Mouse (Mus musculus) heart, embryonic 10.5 days (tissue): ENCODE results near the gene Pparg. TPM values are rescaled to one million over a fixed set of nuclear protein-coding genes. Genes with fewer than 3 reads are reported as not detected.

Experiments
- DNase-seq: peaks from one replicate; pipeline ENCODE4 v3.0.0-alpha.2; 2017; ENCODE audit warnings: low spot score
- H3K27ac ChIP-seq: fragments of 300-500 bp; sonication (generic); 2 replicates; pipeline ENCODE4 v1.5.1; 2016; ENCODE audit warnings: mild to moderate bottlenecking
- H3K27me3 ChIP-seq: fragments of 300-500 bp; sonication (generic); 2 replicates; pipeline ENCODE4 v1.6.1; 2016; ENCODE audit warnings: mild to moderate bottlenecking; ENCODE audit not compliant: poor library complexity, insufficient read depth, severe bottlenecking
- H3K36me3 ChIP-seq: fragments of 300-500 bp; sonication (generic); 2 replicates; pipeline ENCODE4 v1.6.1; 2016; ENCODE audit warnings: mild to moderate bottlenecking, moderate library complexity
- H3K4me1 ChIP-seq: fragments of 300-500 bp; sonication (generic); 2 replicates; pipeline ENCODE4 v1.6.1; 2016; ENCODE audit warnings: mild to moderate bottlenecking
- H3K4me3 ChIP-seq: fragments of 300-500 bp; sonication (generic); 2 replicates; pipeline ENCODE4 v1.5.1; 2016; ENCODE audit warnings: mild to moderate bottlenecking, moderate library complexity
- H3K9me3 ChIP-seq: fragments of 300-500 bp; sonication (generic); 2 replicates; pipeline ENCODE4 v1.6.1; 2016; ENCODE audit warnings: mild to moderate bottlenecking, moderate library complexity
- WGBS: fragments of 180-500 bp; shearing (Covaris S2); methylation state at CpG from one replicate; pipeline ENCODE4 v1.1.7; 2016; 5-methylcytosine and 5-hydroxymethylcytosine counted together
- polyA plus RNA-seq: library from polyadenylated mRNA; unstranded; fragments of >200 nt; fragmentation: Nextera tagmentation; extraction: Ambion mirVana; gene quantifications from 2 replicates; pipeline ENCODE4 v1.2.1, GENCODE M21; 2016

The Pparg gene
- 0.88 and 1.3 TPM in 2 replicates for polyA plus RNA-seq

DNA sequence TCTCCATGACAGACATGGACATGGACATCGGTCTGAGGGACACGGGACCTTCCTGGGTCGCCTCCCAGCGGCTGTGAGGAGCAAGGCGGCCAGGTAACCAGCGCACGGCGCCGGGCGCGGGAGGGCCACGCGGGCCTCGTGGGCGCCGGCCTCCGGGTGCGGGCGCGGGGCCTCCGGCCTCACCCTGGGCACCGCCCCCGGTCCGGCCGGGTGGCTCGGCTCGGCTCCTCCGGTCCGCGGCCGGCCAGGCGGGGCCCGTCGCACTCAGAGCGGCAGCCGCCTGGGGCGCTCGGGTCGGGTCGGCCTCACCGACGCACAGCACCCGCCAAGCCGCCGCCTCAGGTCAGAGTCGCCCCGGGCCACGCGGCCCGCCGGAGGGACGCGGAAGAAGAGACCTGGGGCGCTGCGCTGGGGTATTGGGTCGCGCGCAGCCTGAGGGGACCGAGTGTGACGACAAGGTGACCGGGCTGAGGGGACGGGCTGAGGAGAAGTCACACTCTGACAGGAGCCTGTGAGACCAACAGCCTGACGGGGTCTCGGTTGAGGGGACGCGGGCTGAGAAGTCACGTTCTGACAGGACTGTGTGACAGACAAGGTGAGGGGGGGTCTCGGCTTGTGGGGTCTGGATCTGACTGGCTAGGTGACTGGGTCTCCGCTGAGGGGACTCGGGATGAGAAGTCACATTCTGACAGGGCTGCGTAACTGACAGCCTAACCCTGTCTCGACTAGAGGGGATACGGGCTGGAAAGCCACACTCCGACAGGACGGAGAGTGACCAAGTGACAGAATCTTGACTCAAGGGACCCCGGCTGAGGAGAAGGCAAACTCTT, at the start of gene Pparg:
Gene Pparg, plus strand, starts transcription at position 176 of the 830 bp plus-strand sequence.
- Histone ChIP-seq H3K27me3 (peaks cover 24% of the 10 kb centered on the region), H3K36me3 (no peaks in the 10 kb centered on the region), H3K4me1 (peaks cover 15% of the 10 kb centered on the region), H3K9me3 (no peaks in the 10 kb centered on the region), H3K27ac (peak within 1 kb of the TSS; percentile 78), H3K4me3 (peak within 1 kb of the TSS; percentile 78)
- peak; percentile 78 for DNase-seq
- under 1% methylated on average over 76 of the region's 76 CpGs for WGBS

GRCm38 (mm10) chr6:115312780-115313179, 48.0 kb upstream of the Pparg start:
- no peak for DNase-seq
- Histone ChIP-seq H3K36me3 (no peaks in the 10 kb centered on the region), H3K9me3 (no peaks in the 10 kb centered on the region), H3K27me3 (no peaks in the 10 kb centered on the region), H3K4me3 (no peak overlapping the region), H3K4me1 (no peaks in the 10 kb centered on the region), H3K27ac (no peak overlapping the region)
- 78% methylated on average over 12 of the region's 12 CpGs for WGBS

DNA sequence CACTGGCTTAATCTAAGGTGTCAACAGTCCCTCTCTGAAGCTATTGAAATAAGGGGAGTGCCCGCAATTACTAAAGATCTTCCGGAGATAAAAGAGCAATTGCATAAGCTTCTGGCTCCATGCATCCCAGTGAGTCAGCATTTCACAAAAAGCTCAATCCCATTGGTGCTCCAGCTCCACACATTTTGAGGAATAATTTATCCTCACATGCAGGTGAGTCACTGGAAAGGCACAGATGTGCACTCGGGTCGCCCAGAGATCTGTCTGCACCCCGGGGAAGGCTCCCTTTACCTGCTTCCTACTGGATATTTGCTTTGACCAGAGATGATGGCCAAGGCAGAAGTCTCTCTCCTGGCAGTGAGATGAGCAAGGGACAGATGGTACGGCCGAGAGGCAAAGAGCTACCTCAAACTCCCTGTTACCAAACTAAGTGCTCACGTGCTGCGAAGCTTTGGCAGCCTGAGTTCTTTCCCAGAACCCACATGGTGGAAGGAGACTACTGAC, 47.5 kb upstream of the Pparg start:
- no peaks in the 10 kb centered on the region for H3K27me3 ChIP-seq
- WGBS: 72% methylated on average over 9 of the region's 9 CpGs
- DNase-seq: no peak
- H3K9me3 ChIP-seq: no peaks in the 10 kb centered on the region
- H3K4me3 ChIP-seq: no peak overlapping the region
- H3K27ac ChIP-seq: no peak overlapping the region
- H3K36me3 ChIP-seq: no peaks in the 10 kb centered on the region
- H3K4me1 ChIP-seq: peaks cover 2% of the 10 kb centered on the region; the same call in 1 of the 2 replicates

DNA sequence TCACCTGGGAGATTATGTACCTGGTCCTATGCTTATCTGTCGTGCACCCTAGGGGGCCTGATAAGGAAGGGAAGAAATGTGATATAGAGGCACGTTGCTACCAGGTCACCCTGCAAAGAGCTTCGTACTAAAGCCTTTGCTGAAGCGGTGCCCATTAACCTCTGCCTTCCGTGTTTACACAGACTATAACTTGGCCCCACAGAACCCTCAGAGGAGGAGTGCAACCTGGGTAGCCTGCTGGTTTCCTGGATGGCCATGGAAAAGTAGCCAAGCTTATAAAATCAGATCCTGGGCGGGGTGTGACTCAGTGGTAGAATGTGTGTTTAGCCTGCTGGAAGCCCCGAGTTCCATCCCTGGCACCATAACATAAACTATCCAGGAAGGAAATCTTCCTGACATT, 46.8 kb upstream of the Pparg start:
- DNase-seq: no peak
- H3K27me3 ChIP-seq: no peaks in the 10 kb centered on the region
- 61% methylated on average over 7 of the region's 7 CpGs for WGBS
- H3K4me3 ChIP-seq: no peak overlapping the region
- no peak overlapping the region for H3K27ac ChIP-seq
- peaks cover 5% of the 10 kb centered on the region; the same call in 1 of the 2 replicates for H3K4me1 ChIP-seq
- H3K36me3 ChIP-seq: no peaks in the 10 kb centered on the region
- H3K9me3 ChIP-seq: no peaks in the 10 kb centered on the region

DNA sequence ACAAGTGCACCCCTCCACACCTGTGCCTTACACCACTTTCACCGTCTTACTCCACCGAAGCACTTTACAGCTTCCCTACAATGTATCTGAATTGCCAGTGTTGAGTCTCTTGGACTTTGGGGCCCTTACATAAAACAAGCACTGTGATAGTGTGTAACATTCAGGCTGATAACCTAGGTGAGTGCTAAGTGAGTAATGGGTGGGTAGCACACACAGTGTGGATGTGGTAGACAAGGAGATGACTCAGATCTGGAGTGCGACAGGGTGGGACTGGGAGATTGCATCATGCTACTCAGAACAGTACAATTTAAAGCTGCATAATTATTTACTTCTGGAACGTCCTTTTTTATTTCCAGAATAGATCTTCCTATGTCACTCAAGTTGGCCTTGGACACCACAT, 45.0 kb upstream of the Pparg start:
- WGBS: 85% methylated on average over 4 of the region's 4 CpGs
- H3K9me3 ChIP-seq: no peaks in the 10 kb centered on the region

DNA sequence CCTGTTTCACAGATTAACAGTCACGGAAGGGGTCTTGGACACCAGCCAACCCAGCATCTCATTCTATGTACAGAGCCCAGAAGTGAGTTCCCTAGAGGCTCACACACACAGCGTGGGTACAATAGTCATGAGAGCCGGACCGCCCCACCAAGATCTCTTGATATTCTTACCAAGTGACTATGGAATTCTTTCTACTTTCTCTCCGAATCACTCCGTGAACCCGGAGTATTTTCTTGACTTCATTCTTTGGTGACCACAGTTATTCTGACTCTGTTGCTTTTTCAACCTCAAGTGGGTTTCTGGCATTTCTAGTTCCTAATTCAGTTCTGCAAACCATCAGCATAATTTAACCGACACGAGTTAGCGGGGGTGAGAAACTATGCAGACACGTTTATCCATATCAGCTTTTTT, 43.9 kb upstream of the Pparg start:
- no peak overlapping the region for H3K27ac ChIP-seq
- 73% methylated on average over 11 of the region's 11 CpGs for WGBS

More for the DNA sequence above, 45.0 kb upstream of the Pparg start:
- Histone ChIP-seq H3K27ac (no peak overlapping the region), H3K4me3 (no peak overlapping the region), H3K36me3 (no peaks in the 10 kb centered on the region), H3K27me3 (no peaks in the 10 kb centered on the region), H3K4me1 (peaks cover 5% of the 10 kb centered on the region; the same call in 1 of the 2 replicates)
- DNase-seq: no peak

GRCm38 (mm10) chr6:115318811-115319210, 41.9 kb upstream of the Pparg start:
- no peaks in the 10 kb centered on the region for H3K27me3 ChIP-seq
- H3K36me3 ChIP-seq: no peaks in the 10 kb centered on the region
- no peak overlapping the region for H3K4me3 ChIP-seq
- peaks cover 5% of the 10 kb centered on the region; the same call in 1 of the 2 replicates for H3K4me1 ChIP-seq
- WGBS: 77% methylated on average over 6 of the region's 6 CpGs
- no peak for DNase-seq
- H3K27ac ChIP-seq: no peak overlapping the region
- H3K9me3 ChIP-seq: no peaks in the 10 kb centered on the region

More for the DNA sequence above, 43.9 kb upstream of the Pparg start:
- Histone ChIP-seq H3K27me3 (no peaks in the 10 kb centered on the region), H3K36me3 (no peaks in the 10 kb centered on the region), H3K4me1 (peaks cover 5% of the 10 kb centered on the region; the same call in 1 of the 2 replicates), H3K4me3 (no peak overlapping the region), H3K9me3 (no peaks in the 10 kb centered on the region)
- no peak for DNase-seq

DNA sequence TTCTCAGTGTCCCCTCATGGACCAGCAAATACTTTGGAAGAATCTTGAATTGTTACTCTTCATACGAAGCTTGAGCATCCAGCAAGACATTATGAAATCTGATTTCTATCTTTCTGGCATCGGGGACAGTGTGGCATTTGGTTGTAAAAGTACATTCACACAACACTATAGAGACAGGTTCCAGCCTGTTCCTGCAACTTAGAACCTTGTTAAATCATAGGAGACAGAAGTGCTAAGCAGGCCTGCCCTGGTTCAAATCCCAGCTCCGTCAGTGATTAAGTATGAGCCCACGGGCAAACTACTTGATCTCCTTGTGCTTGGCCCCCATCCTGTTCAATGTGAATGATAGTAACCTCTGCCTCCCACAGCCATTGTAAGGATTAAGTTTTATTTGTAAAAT, 41.1 kb upstream of the Pparg start:
- DNase-seq: no peak
- Histone ChIP-seq H3K27me3 (no peaks in the 10 kb centered on the region), H3K36me3 (no peaks in the 10 kb centered on the region), H3K9me3 (no peaks in the 10 kb centered on the region), H3K4me1 (peaks cover 5% of the 10 kb centered on the region; the same call in 1 of the 2 replicates), H3K27ac (no peak overlapping the region), H3K4me3 (no peak overlapping the region)
- 89% methylated on average over 4 of the region's 4 CpGs for WGBS

DNA sequence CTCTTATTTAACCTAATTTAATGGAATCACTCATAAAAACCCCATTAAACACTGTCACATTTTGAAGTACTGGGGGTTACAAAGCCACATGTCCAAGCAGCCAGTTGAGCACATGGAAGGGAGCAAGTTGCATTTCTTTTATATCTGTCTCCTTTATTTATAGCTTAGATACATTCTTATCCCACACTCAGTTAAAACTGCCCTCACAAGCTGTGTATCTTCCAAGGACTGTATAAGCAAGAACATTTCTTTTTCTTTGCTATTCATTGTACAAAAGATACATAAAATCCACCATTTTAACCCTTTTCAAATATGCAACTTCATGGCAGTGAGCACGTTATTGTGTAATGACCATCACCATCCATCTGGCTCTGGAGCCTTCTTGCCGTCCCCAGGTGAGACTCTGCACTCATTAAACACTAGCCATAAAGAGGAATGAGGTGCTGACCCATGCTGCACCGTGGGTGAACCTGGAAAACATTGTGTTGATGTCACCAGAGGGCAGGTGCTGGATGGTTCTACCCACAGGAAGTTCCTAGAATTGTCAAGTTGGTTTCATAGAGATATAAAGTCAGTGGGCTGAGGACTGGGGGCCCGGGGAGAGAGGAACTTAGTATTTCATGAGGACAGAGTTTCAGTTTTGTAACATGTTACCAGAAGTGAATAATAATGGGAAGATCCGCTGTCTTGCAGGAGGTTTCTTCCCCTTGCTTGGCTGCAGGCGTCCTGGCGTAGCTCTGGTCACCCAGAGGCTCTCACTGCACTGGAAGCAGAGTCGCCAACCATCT, 39.6 kb upstream of the Pparg start:
- no peak overlapping the region for H3K4me3 ChIP-seq
- H3K4me1 ChIP-seq: peaks cover 5% of the 10 kb centered on the region; the same call in 1 of the 2 replicates
- no peaks in the 10 kb centered on the region for H3K9me3 ChIP-seq
- no peaks in the 10 kb centered on the region for H3K36me3 ChIP-seq
- DNase-seq: no peak
- no peak overlapping the region for H3K27ac ChIP-seq
- 81% methylated on average over 8 of the region's 8 CpGs for WGBS
- no peaks in the 10 kb centered on the region; the same call in 1 of the 2 replicates for H3K27me3 ChIP-seq

DNA sequence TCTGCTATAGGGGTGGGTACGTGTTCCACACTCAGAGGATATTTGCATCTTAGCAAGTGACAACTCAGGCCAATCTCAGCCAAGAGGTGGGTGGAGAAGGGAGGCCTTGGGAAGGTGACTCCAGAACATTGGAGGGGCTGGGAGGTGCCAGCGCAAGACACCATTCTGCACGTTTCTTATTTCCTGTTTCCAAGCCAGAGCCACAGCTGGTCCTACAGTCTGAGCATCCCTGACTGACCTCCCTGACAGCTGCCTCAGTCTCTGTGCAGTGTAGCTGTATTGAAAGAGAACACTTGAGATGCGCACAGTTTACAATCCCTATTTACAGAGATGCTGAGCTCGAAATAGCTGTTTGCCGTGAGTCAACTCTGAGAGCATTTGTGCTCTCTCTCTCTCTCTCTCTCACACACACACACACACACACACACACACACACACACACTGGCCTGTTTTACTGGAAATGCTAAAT, 38.8 kb upstream of the Pparg start:
- Histone ChIP-seq H3K4me3 (no peak overlapping the region), H3K36me3 (no peaks in the 10 kb centered on the region), H3K9me3 (no peaks in the 10 kb centered on the region), H3K27me3 (no peaks in the 10 kb centered on the region; the same call in 1 of the 2 replicates), H3K27ac (no peak overlapping the region), H3K4me1 (peaks cover 5% of the 10 kb centered on the region; the same call in 1 of the 2 replicates)
- WGBS: 77% methylated on average over 6 of the region's 6 CpGs
- DNase-seq: no peak

DNA sequence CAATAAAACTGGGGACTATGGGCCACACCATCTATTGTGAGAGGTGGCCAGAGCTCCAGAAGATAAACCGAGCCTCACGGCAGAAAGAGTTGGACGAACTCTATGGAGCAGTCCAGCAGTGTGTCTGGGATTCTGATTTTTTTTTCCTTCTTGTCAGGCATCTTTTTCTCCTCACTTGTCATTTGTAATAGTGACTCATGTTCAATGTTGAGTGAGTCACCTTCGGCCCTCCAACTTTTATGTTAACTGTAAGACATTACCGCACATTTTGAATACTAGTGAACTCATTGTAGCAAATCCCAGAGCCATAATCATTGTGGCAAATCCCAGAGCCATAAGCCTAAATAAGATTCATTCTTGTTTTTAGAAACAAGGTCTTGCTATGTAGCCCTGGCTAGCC, 37.8 kb upstream of the Pparg start:
- no peaks in the 10 kb centered on the region; the same call in 1 of the 2 replicates for H3K27me3 ChIP-seq
- peaks cover 5% of the 10 kb centered on the region; the same call in 1 of the 2 replicates for H3K4me1 ChIP-seq
- no peak overlapping the region for H3K4me3 ChIP-seq
- no peak for DNase-seq
- H3K27ac ChIP-seq: no peak overlapping the region
- WGBS: 85% methylated on average over 5 of the region's 5 CpGs
- H3K9me3 ChIP-seq: no peaks in the 10 kb centered on the region
- H3K36me3 ChIP-seq: no peaks in the 10 kb centered on the region

- no peak for DNase-seq
- no peaks in the 10 kb centered on the region for H3K36me3 ChIP-seq
Observed at GRCm38 (mm10) chr6:115330964-115331363, 29.8 kb upstream of the Pparg start.

More at GRCm38 (mm10) chr6:115330964-115331363, 29.8 kb upstream of the Pparg start:
- H3K27me3 ChIP-seq: peaks cover 13% of the 10 kb centered on the region; the same call in 1 of the 2 replicates
- H3K9me3 ChIP-seq: no peaks in the 10 kb centered on the region
- no peak overlapping the region for H3K27ac ChIP-seq
- H3K4me1 ChIP-seq: no peaks in the 10 kb centered on the region
- H3K4me3 ChIP-seq: no peak overlapping the region
